Mouse (Mus musculus): Measurements from ENCODE around the gene Ccz1.

The Ccz1 gene

DNA sequence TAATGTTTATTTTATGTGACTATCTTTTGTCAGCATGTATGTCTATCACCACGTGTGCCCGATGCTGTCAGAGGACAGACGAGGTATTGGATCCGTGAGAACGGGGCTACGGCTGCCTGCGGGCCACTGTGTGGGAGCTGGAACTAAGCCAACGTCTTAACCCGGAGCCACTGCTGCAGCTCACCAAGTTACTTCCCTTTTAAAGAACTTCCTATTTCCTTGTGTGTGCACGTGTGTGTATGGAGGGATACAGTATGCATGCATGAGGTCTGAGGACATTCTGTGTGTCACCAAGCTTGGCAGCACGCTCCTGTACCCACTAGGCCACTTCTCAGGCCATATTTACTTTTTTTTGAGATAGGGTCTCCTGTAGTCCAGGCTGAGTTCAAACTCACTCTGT, 24.6 kb downstream of the Ccz1 start:
- TF ChIP-seq CTCF (conservative IDR thresholded peaks at IDR 0.05; ENCODE audit: low read length) (no peak), POU5F1 (IDR thresholded peaks at IDR 0.05; ENCODE audit: borderline replicate concordance, low read length) (no peak), NANOG (IDR thresholded peaks at IDR 0.05; ENCODE audit: borderline replicate concordance, low read length) (no peak)
- no peaks in the 10 kb centered on the region for H3K9me3 ChIP-seq (ENCODE audit: low read length)
- no peak overlapping the region for H3K4me3 ChIP-seq (replicated peaks; ENCODE audit: low read length)
- no peaks in the 10 kb centered on the region for H3K27me3 ChIP-seq (ENCODE audit: insufficient read depth, low read length)
- H3K36me3 ChIP-seq (ENCODE audit: insufficient read depth, low read length): peaks cover 98% of the 10 kb centered on the region
- peaks cover 51% of the 10 kb centered on the region for H3K4me1 ChIP-seq (replicated peaks; ENCODE audit: low read depth, low read length)

DNA sequence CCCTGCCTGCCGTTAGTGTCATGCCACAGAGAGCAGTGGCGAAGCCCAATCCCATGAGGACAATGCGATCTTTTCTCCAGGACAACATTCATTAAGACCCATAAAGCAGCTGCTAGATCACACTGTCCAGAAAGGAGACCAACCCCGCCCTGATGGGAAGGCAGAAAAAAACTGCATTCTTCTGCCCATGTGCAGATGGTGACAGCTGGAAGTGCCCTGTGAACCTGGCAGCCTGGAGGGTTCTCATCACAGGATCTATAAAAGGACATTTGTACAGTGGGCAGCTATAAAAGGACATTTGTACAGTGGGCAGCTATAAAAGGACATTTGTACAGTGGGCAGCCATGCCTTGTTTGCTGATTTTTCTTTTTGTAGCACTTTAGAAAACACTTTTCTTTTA, 25.6 kb downstream of the Ccz1 start:
- H3K9me3 ChIP-seq (ENCODE audit: low read length): no peaks in the 10 kb centered on the region
- no peaks in the 10 kb centered on the region for H3K27me3 ChIP-seq (ENCODE audit: insufficient read depth, low read length)
- TF ChIP-seq CTCF (conservative IDR thresholded peaks at IDR 0.05; ENCODE audit: low read length) (no peak), POU5F1 (IDR thresholded peaks at IDR 0.05; ENCODE audit: borderline replicate concordance, low read length) (no peak), NANOG (IDR thresholded peaks at IDR 0.05; ENCODE audit: borderline replicate concordance, low read length) (no peak)
- peaks cover 99% of the 10 kb centered on the region for H3K36me3 ChIP-seq (ENCODE audit: insufficient read depth, low read length)
- peaks cover 41% of the 10 kb centered on the region for H3K4me1 ChIP-seq (replicated peaks; ENCODE audit: low read depth, low read length)
- H3K4me3 ChIP-seq (replicated peaks; ENCODE audit: low read length): no peak overlapping the region

DNA sequence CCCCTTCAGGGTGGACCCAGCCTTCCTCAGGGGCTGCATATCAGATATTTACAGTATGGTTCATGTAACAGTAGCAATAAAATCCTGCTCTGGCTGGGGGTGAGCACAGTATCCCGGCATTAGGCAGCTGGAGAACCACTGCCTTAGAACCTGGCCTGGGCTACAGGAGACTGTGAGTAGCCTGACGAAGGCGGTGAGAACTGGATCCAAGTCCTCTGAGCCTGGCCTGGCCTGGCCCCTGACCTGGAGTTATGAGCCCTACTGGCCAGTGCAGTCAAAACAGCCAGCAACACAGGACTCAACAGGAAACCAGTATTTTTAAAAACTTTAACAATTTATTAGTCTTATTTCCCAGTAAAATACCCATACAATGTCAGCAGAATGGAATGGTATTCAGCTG, 27.1 kb downstream of the Ccz1 start:
- Histone ChIP-seq H3K4me3 (replicated peaks; ENCODE audit: low read length) (no peak overlapping the region), H3K27me3 (ENCODE audit: insufficient read depth, low read length) (no peaks in the 10 kb centered on the region), H3K4me1 (replicated peaks; ENCODE audit: low read depth, low read length) (peaks cover 28% of the 10 kb centered on the region), H3K36me3 (ENCODE audit: insufficient read depth, low read length) (peaks cover 92% of the 10 kb centered on the region), H3K9me3 (ENCODE audit: low read length) (no peaks in the 10 kb centered on the region)
- no peak for TF ChIP-seq NANOG (IDR thresholded peaks at IDR 0.05; ENCODE audit: borderline replicate concordance, low read length)
- TF ChIP-seq CTCF (conservative IDR thresholded peaks at IDR 0.05; ENCODE audit: low read length): no peak
- TF ChIP-seq POU5F1 (IDR thresholded peaks at IDR 0.05; ENCODE audit: borderline replicate concordance, low read length): no peak

DNA sequence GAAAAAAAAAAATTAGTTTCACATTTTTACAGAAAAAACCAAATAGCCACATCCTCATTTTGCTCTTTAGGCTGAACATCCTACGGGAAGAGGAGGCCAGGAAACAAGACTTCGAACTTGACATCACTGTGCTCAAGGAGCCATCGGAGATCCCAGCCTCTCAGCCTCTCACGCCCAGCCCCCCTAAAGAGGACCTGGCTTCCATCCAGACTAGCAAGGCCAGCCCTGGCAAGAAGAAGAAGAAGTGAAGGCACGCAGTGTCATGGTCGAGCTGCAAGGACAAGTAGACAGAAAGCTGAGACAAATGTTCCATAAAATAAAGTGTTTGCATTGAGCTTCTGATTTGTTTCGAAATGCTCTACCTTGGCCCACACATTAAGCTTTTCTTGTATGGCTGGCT, 29.3 kb downstream of the Ccz1 start:
- TF ChIP-seq POU5F1 (IDR thresholded peaks at IDR 0.05; ENCODE audit: borderline replicate concordance, low read length): no peak
- no peak for TF ChIP-seq NANOG (IDR thresholded peaks at IDR 0.05; ENCODE audit: borderline replicate concordance, low read length)
- no peak for TF ChIP-seq CTCF (conservative IDR thresholded peaks at IDR 0.05; ENCODE audit: low read length)
- no peaks in the 10 kb centered on the region for H3K9me3 ChIP-seq (ENCODE audit: low read length)
- no peaks in the 10 kb centered on the region for H3K27me3 ChIP-seq (ENCODE audit: insufficient read depth, low read length)
- H3K4me3 ChIP-seq (replicated peaks; ENCODE audit: low read length): no peak overlapping the region
- H3K4me1 ChIP-seq (replicated peaks; ENCODE audit: low read depth, low read length): peaks cover 34% of the 10 kb centered on the region
- H3K36me3 ChIP-seq (ENCODE audit: insufficient read depth, low read length): peaks cover 70% of the 10 kb centered on the region

DNA sequence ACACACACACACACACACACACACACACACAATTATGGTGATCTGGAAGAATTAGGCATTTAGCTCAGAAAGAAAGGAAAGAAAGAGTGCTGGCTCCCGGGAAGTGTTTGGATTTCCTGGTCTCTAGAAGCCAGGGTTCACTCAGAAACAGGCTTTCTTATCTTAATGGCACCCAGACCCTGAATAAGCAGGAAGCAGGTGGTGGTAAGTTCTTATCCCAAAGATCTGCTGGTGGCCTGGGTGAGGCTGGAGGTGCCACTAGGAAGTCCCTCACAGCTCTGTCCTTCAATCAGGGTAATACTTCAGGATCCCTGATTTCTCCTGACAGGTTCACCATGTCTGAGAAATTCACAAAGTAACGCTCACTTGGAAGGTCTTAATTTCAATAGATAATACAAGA, 32.3 kb downstream of the Ccz1 start:
- H3K4me3 ChIP-seq (replicated peaks; ENCODE audit: low read length): no peak overlapping the region
- H3K27me3 ChIP-seq (ENCODE audit: insufficient read depth, low read length): no peaks in the 10 kb centered on the region
- TF ChIP-seq CTCF (conservative IDR thresholded peaks at IDR 0.05; ENCODE audit: low read length) (no peak), POU5F1 (IDR thresholded peaks at IDR 0.05; ENCODE audit: borderline replicate concordance, low read length) (no peak), NANOG (IDR thresholded peaks at IDR 0.05; ENCODE audit: borderline replicate concordance, low read length) (no peak)
- H3K4me1 ChIP-seq (replicated peaks; ENCODE audit: low read depth, low read length): peaks cover 34% of the 10 kb centered on the region
- no peaks in the 10 kb centered on the region for H3K9me3 ChIP-seq (ENCODE audit: low read length)
- H3K36me3 ChIP-seq (ENCODE audit: insufficient read depth, low read length): peaks cover 40% of the 10 kb centered on the region

DNA sequence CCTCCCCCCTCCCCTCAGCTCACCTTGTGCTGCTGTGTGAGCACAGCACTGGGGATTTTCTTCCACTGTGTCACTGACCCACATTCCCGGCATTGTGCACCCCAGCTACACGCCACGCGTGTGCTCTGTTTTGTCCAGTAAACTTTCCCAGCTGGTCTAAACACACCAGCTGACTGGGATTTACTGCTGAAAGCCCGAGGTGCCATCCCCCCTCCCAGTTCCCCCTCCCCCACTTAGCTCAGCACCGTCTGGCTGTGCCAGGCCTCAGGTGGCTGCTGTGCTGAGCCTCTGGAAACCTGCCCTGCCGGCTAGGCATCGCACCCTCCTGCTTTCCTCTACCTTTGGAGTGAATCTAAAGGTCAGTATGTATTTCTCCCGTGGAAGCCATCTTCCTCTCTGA, 33.8 kb downstream of the Ccz1 start:
- TF ChIP-seq CTCF (conservative IDR thresholded peaks at IDR 0.05; ENCODE audit: low read length): no peak
- TF ChIP-seq NANOG (IDR thresholded peaks at IDR 0.05; ENCODE audit: borderline replicate concordance, low read length): no peak
- no peak for TF ChIP-seq POU5F1 (IDR thresholded peaks at IDR 0.05; ENCODE audit: borderline replicate concordance, low read length)
- Histone ChIP-seq H3K36me3 (ENCODE audit: insufficient read depth, low read length) (peaks cover 26% of the 10 kb centered on the region), H3K4me3 (replicated peaks; ENCODE audit: low read length) (no peak overlapping the region), H3K4me1 (replicated peaks; ENCODE audit: low read depth, low read length) (peaks cover 26% of the 10 kb centered on the region), H3K9me3 (ENCODE audit: low read length) (no peaks in the 10 kb centered on the region), H3K27me3 (ENCODE audit: insufficient read depth, low read length) (no peaks in the 10 kb centered on the region)

DNA sequence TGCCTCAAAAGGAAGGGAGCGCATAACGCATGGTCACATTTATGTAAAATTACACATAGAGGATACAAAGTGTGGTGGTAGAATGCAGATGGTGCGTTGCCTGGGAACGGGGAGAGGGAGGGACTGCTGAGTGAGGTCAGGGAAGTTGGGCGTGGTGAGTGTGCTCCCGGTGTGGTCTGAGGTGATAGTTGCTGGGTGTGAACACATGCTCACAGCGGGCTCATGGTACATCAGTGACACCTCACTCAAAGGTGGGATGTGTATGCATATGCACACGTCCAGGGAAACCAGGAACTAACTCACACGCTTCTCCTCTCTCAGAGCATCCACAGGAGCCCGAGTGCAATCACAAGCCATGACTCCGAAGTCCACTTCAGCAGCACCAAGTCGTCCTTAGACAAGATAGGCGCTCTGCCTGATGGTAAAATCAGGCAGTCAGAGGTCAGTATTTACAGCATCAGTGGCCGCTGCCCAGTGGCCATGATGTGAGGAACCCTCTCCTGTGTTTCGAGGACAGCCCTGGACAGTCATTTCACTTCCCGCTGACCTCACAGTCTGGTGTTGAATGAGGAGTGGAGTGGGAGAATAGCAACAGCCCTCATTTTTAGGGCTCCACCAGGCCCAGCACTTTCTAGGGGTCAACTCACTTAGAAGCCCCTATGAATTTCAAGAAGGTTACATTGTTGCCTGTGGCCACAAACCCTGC, 37.8 kb downstream of the Ccz1 start:
- Histone ChIP-seq H3K36me3 (ENCODE audit: insufficient read depth, low read length) (no peaks in the 10 kb centered on the region), H3K27me3 (ENCODE audit: insufficient read depth, low read length) (no peaks in the 10 kb centered on the region), H3K4me1 (replicated peaks; ENCODE audit: low read depth, low read length) (peaks cover 25% of the 10 kb centered on the region), H3K4me3 (replicated peaks; ENCODE audit: low read length) (peak overlapping the region; percentile 32; the same call in 1 of the 2 replicates), H3K9me3 (ENCODE audit: low read length) (no peaks in the 10 kb centered on the region)
- no peak for TF ChIP-seq CTCF (conservative IDR thresholded peaks at IDR 0.05; ENCODE audit: low read length)
- TF ChIP-seq NANOG (IDR thresholded peaks at IDR 0.05; ENCODE audit: borderline replicate concordance, low read length): no peak
- no peak for TF ChIP-seq POU5F1 (IDR thresholded peaks at IDR 0.05; ENCODE audit: borderline replicate concordance, low read length)

DNA sequence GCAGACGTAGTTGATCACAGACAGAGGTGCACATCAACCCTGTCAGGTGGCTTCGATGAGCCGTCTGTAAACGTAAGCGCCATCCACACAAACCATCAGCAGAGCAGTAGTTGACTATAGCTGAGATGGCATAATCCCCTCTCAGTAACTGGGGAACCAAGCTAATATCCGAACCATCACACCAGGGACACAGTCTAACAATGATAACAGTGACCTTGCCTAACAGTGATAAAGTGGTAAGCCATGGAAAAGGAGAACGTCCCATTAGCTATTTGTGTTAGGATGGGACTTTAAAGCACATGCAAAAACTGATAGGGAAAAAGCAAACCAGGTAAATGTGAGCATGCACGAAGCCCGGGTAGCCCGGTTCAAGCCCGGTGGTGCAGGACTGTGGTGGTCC, 38.4 kb downstream of the Ccz1 start:
- Histone ChIP-seq H3K4me1 (replicated peaks; ENCODE audit: low read depth, low read length) (peaks cover 20% of the 10 kb centered on the region), H3K4me3 (replicated peaks; ENCODE audit: low read length) (no peak overlapping the region), H3K27me3 (ENCODE audit: insufficient read depth, low read length) (no peaks in the 10 kb centered on the region), H3K36me3 (ENCODE audit: insufficient read depth, low read length) (no peaks in the 10 kb centered on the region), H3K9me3 (ENCODE audit: low read length) (no peaks in the 10 kb centered on the region)
- TF ChIP-seq POU5F1 (IDR thresholded peaks at IDR 0.05; ENCODE audit: borderline replicate concordance, low read length) (no peak), NANOG (IDR thresholded peaks at IDR 0.05; ENCODE audit: borderline replicate concordance, low read length) (no peak), CTCF (conservative IDR thresholded peaks at IDR 0.05; ENCODE audit: low read length) (no peak)

DNA sequence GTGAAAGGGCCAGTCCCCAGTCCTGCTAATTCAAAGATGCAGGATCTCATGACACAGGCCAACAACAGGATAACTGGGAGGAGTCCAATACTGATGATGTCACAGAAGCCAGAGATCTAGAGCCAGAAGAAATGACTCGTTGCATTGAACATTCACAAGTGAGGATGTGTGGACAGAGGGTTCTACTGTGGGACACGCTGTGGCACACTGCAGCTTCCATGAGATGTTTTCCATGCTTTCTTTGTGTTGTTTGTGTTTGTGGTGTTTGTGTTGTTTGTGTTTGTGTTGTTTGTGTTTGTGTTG, 39.1 kb downstream of the Ccz1 start:
- no peaks in the 10 kb centered on the region for H3K9me3 ChIP-seq (ENCODE audit: low read length)
- H3K4me3 ChIP-seq (replicated peaks; ENCODE audit: low read length): no peak overlapping the region
- TF ChIP-seq NANOG (IDR thresholded peaks at IDR 0.05; ENCODE audit: borderline replicate concordance, low read length) (no peak), POU5F1 (IDR thresholded peaks at IDR 0.05; ENCODE audit: borderline replicate concordance, low read length) (no peak), CTCF (conservative IDR thresholded peaks at IDR 0.05; ENCODE audit: low read length) (no peak)
- H3K4me1 ChIP-seq (replicated peaks; ENCODE audit: low read depth, low read length): peaks cover 15% of the 10 kb centered on the region
- H3K36me3 ChIP-seq (ENCODE audit: insufficient read depth, low read length): no peaks in the 10 kb centered on the region
- H3K27me3 ChIP-seq (ENCODE audit: insufficient read depth, low read length): no peaks in the 10 kb centered on the region
